Mouse (Mus musculus) heart, postnatal 0 days (tissue): ENCODE measurements around the gene Rpl13. TPM values are rescaled to one million over a fixed set of nuclear protein-coding genes. Genes with fewer than 3 reads are reported as not detected.
A peak's percentile ranks its signal among the peaks of the same experiment; 100 is the strongest.

Experiments
- ATAC-seq: fragments of 200-750 bp; cut with Nextera tagmentation; 2 replicates; pipeline ENCODE4 v1.8.0; 2017; ENCODE audit warnings: low read depth, moderate number of reproducible peaks, moderate library complexity; ENCODE audit not compliant: insufficient read depth
- DNase-seq: peaks from one replicate; pipeline ENCODE4 v3.0.0-alpha.2; 2016; ENCODE audit warnings: low spot score
- H3K27ac ChIP-seq: fragments of 300-500 bp; sonication (generic); 2 replicates; pipeline ENCODE4 v1.5.1; 2014; ENCODE audit warnings: low read depth, mild to moderate bottlenecking
- H3K27me3 ChIP-seq: fragments of 300-500 bp; sonication (generic); 2 replicates; pipeline ENCODE4 v1.6.1; 2014; ENCODE audit warnings: low read length, mixed read lengths; ENCODE audit not compliant: control insufficient read depth, insufficient read depth
- H3K36me3 ChIP-seq: fragments of 300-500 bp; sonication (generic); replicated peaks from 2 replicates; pipeline ENCODE4 v1.6.1; 2014; ENCODE audit warnings: low read length, mixed read lengths; ENCODE audit not compliant: control insufficient read depth, insufficient read depth
- H3K4me1 ChIP-seq: fragments of 300-500 bp; sonication (generic); 2 replicates; pipeline ENCODE4 v1.6.1; 2014; ENCODE audit warnings: antibody characterized with exemption; ENCODE audit not compliant: control insufficient read depth, insufficient read depth
- H3K4me2 ChIP-seq: fragments of 300-500 bp; sonication (generic); 2 replicates; pipeline ENCODE4 v1.6.1; 2014; ENCODE audit warnings: low read depth, mild to moderate bottlenecking, low read length, moderate library complexity
- H3K4me3 ChIP-seq: fragments of 300-500 bp; sonication (generic); 2 replicates; pipeline ENCODE4 v1.5.1; 2014; ENCODE audit warnings: low read depth, low read length
- H3K9ac ChIP-seq: fragments of 300-500 bp; sonication (generic); replicated peaks from 2 replicates; pipeline ENCODE4 v1.6.1; 2014; ENCODE audit warnings: low read depth, low read length, mixed read lengths
- H3K9me3 ChIP-seq: fragments of 300-500 bp; sonication (generic); replicated peaks from 2 replicates; pipeline ENCODE4 v1.6.1; 2016; ENCODE audit warnings: low read length; ENCODE audit not compliant: control insufficient read depth
- CTCF ChIP-seq: IDR thresholded peaks from 2 replicates; pipeline ENCODE4 v1.5.1; 2016; ENCODE audit warnings: antibody characterized with exemption, control low read depth, low read depth
- EP300 ChIP-seq: IDR thresholded peaks from 2 replicates; pipeline ENCODE4 v1.6.1; 2016; ENCODE audit warnings: antibody characterized with exemption, low read depth
- WGBS: fragments of 180-500 bp; shearing (Covaris S2); extraction: QIAGEN DNeasy Blood & Tissue Kit; methylation state at CpG from one replicate; pipeline ENCODE4 v1.1.7; 2014; 5-methylcytosine and 5-hydroxymethylcytosine counted together
- polyA plus RNA-seq: library from polyadenylated mRNA; unstranded; fragments of >200 nt; fragmentation: Nextera tagmentation; extraction: Ambion mirVana; gene quantifications from 2 replicates; pipeline ENCODE4 v1.2.1, GENCODE M21; 2015
- total RNA-seq: library from RNA; depleted of rRNA; stranded (reverse); fragments of >200 nt; gene quantifications from 2 replicates; pipeline ENCODE4 v1.2.3, GENCODE M21; 2014; ENCODE audit warnings: low replicate concordance; rRNA removed

The Rpl13 gene
- 2,455 and 2,720 TPM in 2 replicates for total RNA-seq
- polyA plus RNA-seq, result 813 and 854 TPM in 2 replicates

GRCm38 (mm10) chr8:123101735-123102685, at the start of gene Rpl13:
Gene Rpl13 (plus strand): TSS chr8:123102350.
- TF ChIP-seq CTCF, result no peak
- TF ChIP-seq EP300, result peak; percentile 39; the same call in 1 of the 2 replicates
- Histone ChIP-seq H3K4me1 (peaks cover 10% of the 10 kb centered on the region), H3K36me3 (peaks cover 39% of the 10 kb centered on the region), H3K9me3 (no peaks in the 10 kb centered on the region), H3K4me2 (peak within 1 kb of the TSS; percentile 90), H3K27ac (peak within 1 kb of the TSS; percentile 95), H3K4me3 (peak within 1 kb of the TSS; percentile 95), H3K27me3 (no peaks in the 10 kb centered on the region), H3K9ac (peak within 1 kb of the TSS; percentile 97)
- DNase-seq (peak; percentile 97), ATAC-seq (peak; percentile 97)
- WGBS, result 1% methylated on average over 52 of the region's 56 CpGs

- peaks cover 9% of the 10 kb centered on the region; the same call in 1 of the 2 replicates for H3K4me1 ChIP-seq
- H3K9ac ChIP-seq, result no peak within 1 kb of the TSS
- ATAC-seq (no peak), DNase-seq (no peak)
- H3K9me3 ChIP-seq, result no peaks in the 10 kb centered on the region
- no peaks in the 10 kb centered on the region for H3K27me3 ChIP-seq
- no peak within 1 kb of the TSS for H3K4me3 ChIP-seq
- H3K36me3 ChIP-seq, result peaks cover 9% of the 10 kb centered on the region; the same call in 1 of the 2 replicates
- no peak within 1 kb of the TSS for H3K27ac ChIP-seq
- 75% methylated on average over 7 of the region's 7 CpGs for WGBS
- no peak within 1 kb of the TSS for H3K4me2 ChIP-seq
- TF ChIP-seq EP300 (no peak), CTCF (no peak)
Measured at GRCm38 (mm10) chr8:123062721-123063120, 39.4 kb upstream of the Rpl13 start, which contains the start of gene Spg7. Gene Spg7 (plus strand): TSS chr8:123062942.

GRCm38 (mm10) chr8:123064072-123064471, 38.1 kb upstream of the Rpl13 start:
- DNase-seq, result no peak

GRCm38 (mm10) chr8:123064809-123065213, 37.3 kb upstream of the Rpl13 start:
- TF ChIP-seq EP300 (no peak), CTCF (no peak)
- Histone ChIP-seq H3K9me3 (no peaks in the 10 kb centered on the region), H3K9ac (peak overlapping the region; percentile 87), H3K4me2 (peak overlapping the region; percentile 85), H3K36me3 (peaks cover 16% of the 10 kb centered on the region), H3K4me3 (peak overlapping the region; percentile 87), H3K4me1 (peaks cover 9% of the 10 kb centered on the region; the same call in 1 of the 2 replicates), H3K27me3 (no peaks in the 10 kb centered on the region), H3K27ac (peak overlapping the region; percentile 88)
- ATAC-seq (peak; percentile 34), DNase-seq (peak; percentile 19)
- WGBS, result 1% methylated on average over 14 of the region's 14 CpGs

More at GRCm38 (mm10) chr8:123064072-123064471, 38.1 kb upstream of the Rpl13 start:
- H3K9me3 ChIP-seq, result no peaks in the 10 kb centered on the region
- peaks cover 16% of the 10 kb centered on the region for H3K36me3 ChIP-seq
- H3K4me3 ChIP-seq, result no peak overlapping the region
- no peak for ATAC-seq
- peak overlapping the region; percentile 85; the same call in 1 of the 2 replicates for H3K4me2 ChIP-seq
- WGBS, result 78% methylated on average over 4 of the region's 4 CpGs
- H3K4me1 ChIP-seq, result peaks cover 9% of the 10 kb centered on the region; the same call in 1 of the 2 replicates
- TF ChIP-seq EP300, result no peak
- H3K9ac ChIP-seq, result no peak overlapping the region
- no peaks in the 10 kb centered on the region for H3K27me3 ChIP-seq
- H3K27ac ChIP-seq, result no peak overlapping the region

- no peaks in the 10 kb centered on the region for H3K27me3 ChIP-seq
- H3K27ac ChIP-seq, result peak overlapping the region; percentile 88
- peak overlapping the region; percentile 87 for H3K4me3 ChIP-seq
- ATAC-seq (peak; percentile 99), DNase-seq (peak; percentile 96)
- H3K4me1 ChIP-seq, result peaks cover 9% of the 10 kb centered on the region; the same call in 1 of the 2 replicates
- under 1% methylated on average over 60 of the region's 84 CpGs for WGBS
- H3K4me2 ChIP-seq, result peak overlapping the region; percentile 85
- peaks cover 16% of the 10 kb centered on the region for H3K36me3 ChIP-seq
- peak overlapping the region; percentile 87 for H3K9ac ChIP-seq
- 0 out of 2 replicates have a peak, but pooled peaks have one; percentile 46 for TF ChIP-seq EP300
- TF ChIP-seq CTCF, result peak; percentile 56
- no peaks in the 10 kb centered on the region for H3K9me3 ChIP-seq
Measured at GRCm38 (mm10) chr8:123065214-123066100, 36.7 kb upstream of the Rpl13 start.
